Comparison of ENCODE assay signal across 20 mouse cellular contexts in genomic region chr8:126609556-126610263, GRCm38 (mm10). TPM values are rescaled to one million over a fixed set of nuclear protein-coding genes. Genes with fewer than 3 reads are reported as not detected.
DNase-seq lines count a peak whose midpoint lies in the region; ATAC-seq and TF ChIP-seq lines count a peak whose summit lies in the region.
"Had no signal": no experiment of that assay in that cellular context is flagged by ENCODE, and none has a peak within 500 bp of the region (broad histone marks: within the 10 kb centered on the region; RNA-seq: fewer than 3 reads in every experiment).

No protein-coding gene starts in this region.

- no peak for TF ChIP-seq POLR2A in cerebellum, adult 2 months (IDR thresholded peaks at IDR 0.05; ENCODE audit: borderline replicate concordance, insufficient read depth, low read length)

- H3K27ac ChIP-seq in intestine, embryonic 15.5 days = 0 out of 2 replicates have a peak overlapping the region, but pooled peaks have one; percentile 5
- peak overlapping the region; percentile 66 for H3K27ac ChIP-seq in liver, embryonic 15.5 days (replicated peaks)
- H3K27ac ChIP-seq in cerebellum, adult 2 months (ENCODE audit: insufficient read depth, low read length) = no peak overlapping the region
- H3K27ac ChIP-seq: forebrain, embryonic 15.5 days; limb, embryonic 15.5 days had no signal

- 73% methylated on average over 11 of the region's 11 CpGs for WGBS in intestine, embryonic 15.5 days
- WGBS in liver, embryonic 15.5 days (ENCODE audit: insufficient replicate concordance) = 59% methylated on average over 11 of the region's 11 CpGs
- WGBS in cerebellum, adult 2 months = 93% methylated on average over 11 of the region's 11 CpGs

- intact Hi-C loops in heart, postnatal 36 days (cut with DNase I) = no loop called here

- no peaks in the 10 kb centered on the region for H3K36me3 ChIP-seq in intestine, embryonic 15.5 days
- H3K36me3 ChIP-seq in liver, embryonic 15.5 days (replicated peaks) = no peaks in the 10 kb centered on the region
- H3K36me3 ChIP-seq: forebrain, embryonic 15.5 days; G1E; heart, embryonic 10.5 days; limb, embryonic 15.5 days had no signal

- peak; percentile 37 for ATAC-seq in intestine, embryonic 15.5 days
- peak; percentile 55 for ATAC-seq in liver, embryonic 15.5 days (ENCODE audit: insufficient read depth)
- ATAC-seq: forebrain, embryonic 15.5 days; hindbrain, embryonic 16.5 days had no signal

- no peak overlapping the region for H3K4me2 ChIP-seq in intestine, embryonic 15.5 days (replicated peaks)
- no peak overlapping the region for H3K4me2 ChIP-seq in liver, embryonic 15.5 days
- H3K4me2 ChIP-seq: forebrain, embryonic 15.5 days; limb, embryonic 15.5 days; midbrain, embryonic 11.5 days had no signal

- no peak for TF ChIP-seq CTCF in cerebellum, adult 2 months (IDR thresholded peaks at IDR 0.05; ENCODE audit: borderline replicate concordance, insufficient read depth, low read depth, low read length)

- no peak overlapping the region for H3K9ac ChIP-seq in intestine, embryonic 15.5 days
- H3K9ac ChIP-seq in liver, embryonic 15.5 days = no peak overlapping the region
- H3K9ac ChIP-seq: forebrain, embryonic 15.5 days; limb, embryonic 15.5 days had no signal

- no peaks in the 10 kb centered on the region for H3K9me3 ChIP-seq in intestine, embryonic 15.5 days
- H3K9me3 ChIP-seq in liver, embryonic 15.5 days (replicated peaks) = no peaks in the 10 kb centered on the region
- H3K9me3 ChIP-seq: forebrain, embryonic 15.5 days; heart, embryonic 10.5 days; limb, embryonic 15.5 days had no signal

- peaks cover 29% of the 10 kb centered on the region for H3K4me1 ChIP-seq in intestine, embryonic 15.5 days (replicated peaks)
- peaks cover 43% of the 10 kb centered on the region for H3K4me1 ChIP-seq in liver, embryonic 15.5 days (replicated peaks)
- H3K4me1 ChIP-seq in cerebellum, adult 2 months (ENCODE audit: control insufficient read depth, insufficient read depth, low read length) = peaks cover 2% of the 10 kb centered on the region; the same call in 1 of the 2 replicates

- DNase-seq in 416B (ENCODE audit: low read depth) = peak; percentile 40
- peak; percentile 73 for DNase-seq in lung, postnatal 25 days (ENCODE audit: low spot score)
- no peak for DNase-seq in cerebellum, adult 2 months
- DNase-seq in heart, postnatal 36 days = no peak
- no peak for DNase-seq in right cerebral cortex, adult 18-20 months
- DNase-seq in left cerebral cortex, adult 9 months (ENCODE audit: low spot score in 2 of 2) = no peak
- DNase-seq: adrenal gland, adult 8-10 months; cerebellum, adult 9-11 months; embryo, embryonic 11 days; heart, postnatal 14 days; spleen, adult 18-20 months; thymus, adult 18-20 months had no signal

- H3K27me3 ChIP-seq in intestine, embryonic 15.5 days (replicated peaks) = no peaks in the 10 kb centered on the region
- H3K27me3 ChIP-seq in liver, embryonic 15.5 days = no peaks in the 10 kb centered on the region
- H3K27me3 ChIP-seq in cerebellum, adult 2 months (ENCODE audit: control insufficient read depth, insufficient read depth, low read length) = no peaks in the 10 kb centered on the region
- H3K27me3 ChIP-seq: forebrain, embryonic 15.5 days; limb, embryonic 15.5 days had no signal

- no peak overlapping the region for H3K4me3 ChIP-seq in intestine, embryonic 15.5 days (replicated peaks)
- H3K4me3 ChIP-seq in liver, embryonic 15.5 days (replicated peaks) = no peak overlapping the region
- H3K4me3 ChIP-seq in cerebellum, adult 2 months (replicated peaks; ENCODE audit: insufficient read depth, low read depth, low read length) = no peak overlapping the region
- H3K4me3 ChIP-seq: forebrain, embryonic 15.5 days; heart, embryonic 10.5 days; limb, embryonic 15.5 days had no signal

RNA-seq across cellular contexts. Expression of gene Irf2bp2, which starts 15.9 kb away (rescaled TPM):
- polyA plus RNA-seq in intestine, embryonic 15.5 days (2015; fragmentation: Nextera tagmentation; extraction: Ambion mirVana) = 14.1 and 16.1 TPM in 2 replicates
- 3.8 and 4.0 TPM in 2 replicates for polyA plus RNA-seq in liver, embryonic 15.5 days (2015; fragmentation: Nextera tagmentation; extraction: Ambion mirVana)
- 42.0 and 42.4 TPM in 2 replicates for polyA plus RNA-seq in cerebellum, adult 2 months (2012; rRNA removed)
- total RNA-seq in heart, postnatal 36 days (2021) = 10 to 100 TPM; 64.3 to 71.2 TPM

Comparison
In these comparisons a context has a peak if more than half of its experiments do, and no peak if none do; other contexts are left out.
1. DNase-seq: peak in 416B (single experiment) and lung, postnatal 25 days (single experiment); none in cerebellum, adult 2 months (0 of 2), heart, postnatal 36 days (0 of 2), right cerebral cortex, adult 18-20 months (single experiment) and left cerebral cortex, adult 9 months (0 of 2).